Comparison of ENCODE assay signal across 10 mouse cellular contexts in the genomic region with DNA sequence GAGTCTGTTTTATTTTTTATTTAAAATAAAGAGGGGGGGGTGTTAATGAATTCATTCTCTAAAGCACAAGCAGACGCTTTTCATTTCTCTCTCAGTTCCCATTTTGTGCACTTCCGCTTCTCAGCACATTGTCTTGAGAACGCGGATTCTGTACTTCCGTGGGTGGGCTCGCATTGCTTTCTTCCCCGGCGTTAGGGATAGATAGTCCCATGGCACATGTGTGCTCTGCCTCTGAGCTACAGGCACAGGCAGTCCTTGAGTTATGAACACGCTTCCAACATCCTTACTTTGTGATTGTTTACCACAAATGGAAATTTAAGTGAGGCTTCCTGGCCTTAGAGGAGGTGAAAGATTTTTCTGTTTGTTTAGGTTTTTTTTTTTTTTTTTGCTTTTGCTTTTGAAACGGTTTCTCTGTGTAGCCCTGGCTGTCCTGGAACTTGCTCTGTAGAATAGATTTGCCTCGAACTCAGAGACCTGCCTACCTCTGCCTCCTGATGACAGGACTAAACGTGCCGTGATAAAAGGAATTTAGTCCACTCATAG. TPM values are rescaled to one million over a fixed set of nuclear protein-coding genes. Genes with fewer than 3 reads are reported as not detected.
A peak's percentile ranks its signal among the peaks of the same experiment; 100 is the strongest.
DNase-seq lines count a peak whose midpoint lies in the region; ATAC-seq and TF ChIP-seq lines count a peak whose summit lies in the region.
"Had no signal": no experiment of that assay in that cellular context is flagged by ENCODE, and none has a peak within 500 bp of the region (broad histone marks: within the 10 kb centered on the region; RNA-seq: fewer than 3 reads in every experiment).

No protein-coding gene starts in this region.

- H3K27ac ChIP-seq in cerebellum, adult 2 months (ENCODE audit: insufficient read depth, low read length): no peak overlapping the region
- peak overlapping the region; percentile 53 for H3K27ac ChIP-seq in heart, embryonic 16.5 days (ENCODE audit: low read length)
- peak overlapping the region; percentile 90 for H3K27ac ChIP-seq in macrophage

- H3K4me2 ChIP-seq in heart, embryonic 16.5 days (ENCODE audit: low read depth, low read length): peak overlapping the region; percentile 69

- ATAC-seq in CD4-positive, CD25-positive, alpha-beta regulatory T cell, adult 4 months: peak; percentile 22
- ATAC-seq in heart, embryonic 16.5 days (replicated peaks; ENCODE audit: extremely low read depth, insufficient read depth, low FRiP score): no peak

- H3K9ac ChIP-seq in heart, embryonic 16.5 days (ENCODE audit: low read length): no peak overlapping the region

- H3K4me1 ChIP-seq in cerebellum, adult 2 months (ENCODE audit: control insufficient read depth, insufficient read depth, low read length): peaks cover 9% of the 10 kb centered on the region; the same call in 1 of the 2 replicates
- H3K4me1 ChIP-seq in heart, embryonic 16.5 days (ENCODE audit: control insufficient read depth, insufficient read depth, low read length): peaks cover 18% of the 10 kb centered on the region

- no peak for TF ChIP-seq POLR2A in cerebellum, adult 2 months (IDR thresholded peaks at IDR 0.05; ENCODE audit: borderline replicate concordance, insufficient read depth, low read length)

- TF ChIP-seq CTCF in cerebellum, adult 2 months (IDR thresholded peaks at IDR 0.05; ENCODE audit: borderline replicate concordance, insufficient read depth, low read depth, low read length): no peak

- DNase-seq in cerebellum, adult 9-10 months: peak; percentile 7
- DNase-seq in cerebellum, adult 2 months: no peak
- DNase-seq in left cerebral cortex, postnatal 36 days (ENCODE audit: low spot score in 2 of 2): no peak
- DNase-seq in left cerebral cortex, adult 18-20 months (ENCODE audit: low spot score in 2 of 2): no peak
- no peak for DNase-seq in frontal cortex, adult 2 months (ENCODE audit: extremely low spot score in 1 of 2, low spot score in 1 of 2)
- DNase-seq: right cerebral cortex, postnatal 4 days had no signal

- 76% methylated on average over 13 of the region's 13 CpGs for WGBS in cerebellum, adult 2 months
- 56% methylated on average over 13 of the region's 13 CpGs for WGBS in heart, embryonic 16.5 days
- 11% methylated on average over 13 of the region's 13 CpGs for WGBS in macrophage (ENCODE audit: missing documents)

- no peaks in the 10 kb centered on the region; the same call in 1 of the 2 replicates for H3K9me3 ChIP-seq in heart, embryonic 16.5 days (replicated peaks; ENCODE audit: control insufficient read depth, low read length)

- H3K36me3 ChIP-seq in heart, embryonic 16.5 days (ENCODE audit: control insufficient read depth, insufficient read depth): no peaks in the 10 kb centered on the region
- H3K36me3 ChIP-seq in macrophage (ENCODE audit: inconsistent target): no peaks in the 10 kb centered on the region

- no peaks in the 10 kb centered on the region for H3K79me2 ChIP-seq in macrophage (ENCODE audit: inconsistent target)

- no peak overlapping the region for H3K4me3 ChIP-seq in cerebellum, adult 2 months (replicated peaks; ENCODE audit: insufficient read depth, low read depth, low read length)
- H3K4me3 ChIP-seq in heart, embryonic 16.5 days (ENCODE audit: low read length): no peak overlapping the region
- peak overlapping the region; percentile 18; the same call in 1 of the 2 replicates for H3K4me3 ChIP-seq in macrophage (ENCODE audit: inconsistent target)

- intact Hi-C loops in left cerebral cortex, postnatal 36 days (cut with DNase I): loop anchor here (2.0 kb wide), 1 partner anchor 105 kb away; no protein-coding TSS in a partner anchor

- H3K27me3 ChIP-seq in cerebellum, adult 2 months (ENCODE audit: control insufficient read depth, insufficient read depth, low read length): no peaks in the 10 kb centered on the region
- no peaks in the 10 kb centered on the region for H3K27me3 ChIP-seq in heart, embryonic 16.5 days (ENCODE audit: control insufficient read depth, insufficient read depth, low read length)

RNA-seq across cellular contexts. Expression of a gene that starts 19.3 kb away (rescaled TPM):
- 0.03 and 0.05 TPM in 2 replicates for polyA plus RNA-seq in cerebellum, adult 2 months (2012; rRNA removed)
- not detected for polyA plus RNA-seq in CD4-positive, CD25-positive, alpha-beta regulatory T cell, adult 4 months (2017; shearing (Covaris generic))
- polyA plus RNA-seq in heart, embryonic 16.5 days (2015; fragmentation: Nextera tagmentation; extraction: Ambion mirVana): not detected in 2 replicates
- not detected for total RNA-seq in macrophage (2018; cell fraction: chromatin; rRNA removed)
- total RNA-seq in macrophage (2018; cell fraction: cytosol; rRNA removed): not detected
- not detected for total RNA-seq in macrophage (2018; cell fraction: nucleus; rRNA removed)
- polyA plus RNA-seq in macrophage (2018): not detected in 3 replicates
- total RNA-seq in left cerebral cortex, postnatal 36 days (2021): not detected
- total RNA-seq in left cerebral cortex, adult 18-20 months (2021): not detected
- 0.29 TPM in 1 of 2 replicates, not detected in the other for polyA plus RNA-seq in frontal cortex, adult 2 months (2012; rRNA removed)
- total RNA-seq: left cerebral cortex, adult 8-10 months had no signal

RNA-seq across cellular contexts. Expression of a gene that starts 22.6 kb away (rescaled TPM):
- polyA plus RNA-seq in cerebellum, adult 2 months (2012; rRNA removed): 60.7 and 62.4 TPM in 2 replicates
- 10 to 100 TPM; 27.2 to 36.2 TPM for polyA plus RNA-seq in CD4-positive, CD25-positive, alpha-beta regulatory T cell, adult 4 months (2017; shearing (Covaris generic))
- 77.7 and 79.2 TPM in 2 replicates for polyA plus RNA-seq in heart, embryonic 16.5 days (2015; fragmentation: Nextera tagmentation; extraction: Ambion mirVana)
- total RNA-seq in macrophage (2018; cell fraction: chromatin; rRNA removed): 10 to 100 TPM; 24.1 to 84.7 (median 43.2) TPM
- total RNA-seq in macrophage (2018; cell fraction: cytosol; rRNA removed): 10 to 100 TPM; 14.4 to 34.4 (median 22.4) TPM
- total RNA-seq in macrophage (2018; cell fraction: nucleus; rRNA removed): 10 to 100 TPM; 14.8 to 97.7 (median 33.0) TPM
- 17.8 to 41.1 TPM (median 31.9 TPM) in 3 replicates for polyA plus RNA-seq in macrophage (2018)
- total RNA-seq in left cerebral cortex, postnatal 36 days (2021): 10 to 100 TPM; 58.9 to 60.9 TPM
- total RNA-seq in left cerebral cortex, adult 18-20 months (2021): 10 to 100 TPM; 58.2 to 59.7 TPM
- polyA plus RNA-seq in frontal cortex, adult 2 months (2012; rRNA removed): 54.4 and 56.4 TPM in 2 replicates

RNA-seq across cellular contexts. Expression of a gene that starts 28.9 kb away (rescaled TPM):
- 0.34 TPM in 1 of 2 replicates, not detected in the other for polyA plus RNA-seq in cerebellum, adult 2 months (2012; rRNA removed)
- polyA plus RNA-seq in CD4-positive, CD25-positive, alpha-beta regulatory T cell, adult 4 months (2017; shearing (Covaris generic)): under 1 TPM in 1 of 2 experiments, not detected in 1; 0.56 TPM
- polyA plus RNA-seq in heart, embryonic 16.5 days (2015; fragmentation: Nextera tagmentation; extraction: Ambion mirVana): not detected in 2 replicates
- not detected for total RNA-seq in macrophage (2018; cell fraction: chromatin; rRNA removed)
- not detected for total RNA-seq in macrophage (2018; cell fraction: cytosol; rRNA removed)
- not detected for total RNA-seq in macrophage (2018; cell fraction: nucleus; rRNA removed)
- polyA plus RNA-seq in macrophage (2018): not detected in 3 replicates
- not detected for total RNA-seq in left cerebral cortex, postnatal 36 days (2021)
- total RNA-seq in left cerebral cortex, adult 18-20 months (2021): not detected
- not detected in 2 replicates for polyA plus RNA-seq in frontal cortex, adult 2 months (2012; rRNA removed)
- total RNA-seq: left cerebral cortex, adult 8-10 months had no signal

RNA-seq across cellular contexts. Expression of a gene that starts 41.8 kb away (rescaled TPM):
- polyA plus RNA-seq in cerebellum, adult 2 months (2012; rRNA removed): not detected in 2 replicates
- polyA plus RNA-seq in CD4-positive, CD25-positive, alpha-beta regulatory T cell, adult 4 months (2017; shearing (Covaris generic)): not detected
- not detected in 2 replicates for polyA plus RNA-seq in heart, embryonic 16.5 days (2015; fragmentation: Nextera tagmentation; extraction: Ambion mirVana)
- total RNA-seq in macrophage (2018; cell fraction: chromatin; rRNA removed): not detected
- not detected for total RNA-seq in macrophage (2018; cell fraction: cytosol; rRNA removed)
- not detected for total RNA-seq in macrophage (2018; cell fraction: nucleus; rRNA removed)
- not detected in 3 replicates for polyA plus RNA-seq in macrophage (2018)
- not detected for total RNA-seq in left cerebral cortex, postnatal 36 days (2021)
- total RNA-seq in left cerebral cortex, adult 18-20 months (2021): not detected
- polyA plus RNA-seq in frontal cortex, adult 2 months (2012; rRNA removed): 0.02 TPM in 1 of 2 replicates, not detected in the other
- total RNA-seq: left cerebral cortex, adult 8-10 months had no signal

RNA-seq across cellular contexts. Expression of a gene that starts 59.1 kb away (rescaled TPM):
- not detected in 2 replicates for polyA plus RNA-seq in cerebellum, adult 2 months (2012; rRNA removed)
- not detected for polyA plus RNA-seq in CD4-positive, CD25-positive, alpha-beta regulatory T cell, adult 4 months (2017; shearing (Covaris generic))
- polyA plus RNA-seq in heart, embryonic 16.5 days (2015; fragmentation: Nextera tagmentation; extraction: Ambion mirVana): not detected in 2 replicates
- total RNA-seq in macrophage (2018; cell fraction: chromatin; rRNA removed): not detected
- not detected for total RNA-seq in macrophage (2018; cell fraction: cytosol; rRNA removed)
- total RNA-seq in macrophage (2018; cell fraction: nucleus; rRNA removed): not detected
- not detected in 3 replicates for polyA plus RNA-seq in macrophage (2018)
- total RNA-seq in left cerebral cortex, postnatal 36 days (2021): not detected
- total RNA-seq in left cerebral cortex, adult 18-20 months (2021): not detected
- polyA plus RNA-seq in frontal cortex, adult 2 months (2012; rRNA removed): 0.02 TPM in 2 replicates
- total RNA-seq: left cerebral cortex, adult 8-10 months had no signal
